Mouse (Mus musculus) liver, embryonic 12.5 days (tissue): Measurements from ENCODE around the gene Gm3404. TPM values are rescaled to one million over a fixed set of nuclear protein-coding genes. Genes with fewer than 3 reads are reported as not detected.
"Not testable (repeated sequence)": the region's sequence is repeated elsewhere in the genome, so short reads cannot be mapped to it uniquely, and the experiment has no call there.

Experiments used
- ATAC-seq: fragments of 200-750 bp; cut with Nextera tagmentation; 2 replicates; pipeline ENCODE4 v1.8.0; 2017; ENCODE audit warnings: moderate number of reproducible peaks, mild to moderate bottlenecking, moderate library complexity
- H3K27ac ChIP-seq: fragments of 300-500 bp; sonication (generic); 2 replicates; pipeline ENCODE4 v1.5.1; 2016; ENCODE audit warnings: mild to moderate bottlenecking
- H3K27me3 ChIP-seq: fragments of 300-500 bp; sonication (generic); replicated peaks from 2 replicates; pipeline ENCODE4 v1.6.1; 2016; ENCODE audit warnings: mild to moderate bottlenecking, moderate library complexity
- H3K36me3 ChIP-seq: fragments of 300-500 bp; sonication (generic); 2 replicates; pipeline ENCODE4 v1.6.1; 2016; ENCODE audit warnings: mild to moderate bottlenecking, moderate library complexity
- H3K4me1 ChIP-seq: fragments of 300-500 bp; sonication (generic); 2 replicates; pipeline ENCODE4 v1.6.1; 2016
- H3K4me2 ChIP-seq: fragments of 300-500 bp; sonication (generic); 2 replicates; pipeline ENCODE4 v1.6.1; 2016; ENCODE audit warnings: mild to moderate bottlenecking, moderate library complexity
- H3K4me3 ChIP-seq: fragments of 300-500 bp; sonication (generic); 2 replicates; pipeline ENCODE4 v1.5.1; 2016; ENCODE audit warnings: mild to moderate bottlenecking, moderate library complexity
- H3K9ac ChIP-seq: fragments of 300-500 bp; sonication (generic); 2 replicates; pipeline ENCODE4 v1.6.1; 2016; ENCODE audit warnings: mild to moderate bottlenecking, moderate library complexity
- H3K9me3 ChIP-seq: fragments of 300-500 bp; sonication (generic); replicated peaks from 2 replicates; pipeline ENCODE4 v1.6.1; 2016; ENCODE audit warnings: mild to moderate bottlenecking, moderate library complexity
- WGBS: fragments of 180-500 bp; shearing (Covaris S2); methylation state at CpG from one replicate; pipeline ENCODE4 v1.1.7; 2016; ENCODE audit not compliant: insufficient replicate concordance; 5-methylcytosine and 5-hydroxymethylcytosine counted together
- polyA plus RNA-seq: library from polyadenylated mRNA; unstranded; fragments of >200 nt; fragmentation: Nextera tagmentation; extraction: Ambion mirVana; gene quantifications from 2 replicates; pipeline ENCODE4 v1.2.1, GENCODE M21; 2016

Gene Gm3404
- polyA plus RNA-seq = not detected in 2 replicates

- H3K36me3 ChIP-seq, H3K4me2 ChIP-seq, H3K4me3 ChIP-seq, H3K9ac ChIP-seq, ATAC-seq, H3K27ac ChIP-seq, H3K27me3 ChIP-seq, H3K4me1 ChIP-seq, H3K9me3 ChIP-seq: not testable (repeated sequence)
- 81% methylated on average over 3 of the region's 3 CpGs for WGBS
Measured at GRCm38 (mm10) chr5:146525501-146525900, at the start of gene Gm3404. TSS of gene Gm3404 (plus strand) at chr5:146525801.

GRCm38 (mm10) chr5:146479564-146479963, 46.0 kb upstream of the Gm3404 start:
- H3K27ac ChIP-seq, H3K9ac ChIP-seq, H3K36me3 ChIP-seq, H3K4me3 ChIP-seq, H3K4me2 ChIP-seq, H3K9me3 ChIP-seq, ATAC-seq, H3K4me1 ChIP-seq, H3K27me3 ChIP-seq: not testable (repeated sequence)
- 2% methylated on average over 4 of the region's 4 CpGs for WGBS

- H3K27me3 ChIP-seq, ATAC-seq, H3K9ac ChIP-seq, H3K4me3 ChIP-seq, H3K9me3 ChIP-seq, H3K4me2 ChIP-seq, H3K27ac ChIP-seq, H3K4me1 ChIP-seq, H3K36me3 ChIP-seq: not testable (repeated sequence)
- WGBS = 79% methylated on average over 2 of the region's 3 CpGs
Measured at GRCm38 (mm10) chr5:146481665-146482064, 43.9 kb upstream of the Gm3404 start, which contains the start of gene Gm6408. TSS of gene Gm6408 (plus strand) at chr5:146481965.

GRCm38 (mm10) chr5:146488959-146489358, 36.6 kb upstream of the Gm3404 start:
- not testable (repeated sequence) for H3K27me3 ChIP-seq, H3K4me1 ChIP-seq, H3K4me2 ChIP-seq, H3K36me3 ChIP-seq, ATAC-seq, H3K27ac ChIP-seq, H3K9ac ChIP-seq, H3K4me3 ChIP-seq, H3K9me3 ChIP-seq
- WGBS = 6% methylated on average over 3 of the region's 4 CpGs

GRCm38 (mm10) chr5:146491063-146491462, 34.5 kb upstream of the Gm3404 start, which contains the start of gene Gm6370:
TSS of gene Gm6370 (plus strand) at chr5:146491363.
- not testable (repeated sequence) for H3K9ac ChIP-seq, ATAC-seq, H3K27me3 ChIP-seq, H3K36me3 ChIP-seq, H3K4me3 ChIP-seq, H3K27ac ChIP-seq, H3K9me3 ChIP-seq, H3K4me2 ChIP-seq, H3K4me1 ChIP-seq
- WGBS = no CpG with 5 or more reads among the region's 5 CpGs

- H3K4me2 ChIP-seq, ATAC-seq, H3K27me3 ChIP-seq, H3K36me3 ChIP-seq, H3K4me1 ChIP-seq, H3K27ac ChIP-seq, H3K9me3 ChIP-seq, H3K4me3 ChIP-seq, H3K9ac ChIP-seq: not testable (repeated sequence)
- no CpG with 5 or more reads among the region's 5 CpGs for WGBS
Measured at GRCm38 (mm10) chr5:146502099-146502498, 23.5 kb upstream of the Gm3404 start, which contains the start of gene 4930449I24Rik. TSS of gene 4930449I24Rik (plus strand) at chr5:146502399.

GRCm38 (mm10) chr5:146513823-146514222, 11.8 kb upstream of the Gm3404 start, which contains the start of gene Gm3402:
TSS of gene Gm3402 (plus strand) at chr5:146514123.
- not testable (repeated sequence) for H3K4me2 ChIP-seq, ATAC-seq, H3K9ac ChIP-seq, H3K27ac ChIP-seq, H3K36me3 ChIP-seq, H3K4me3 ChIP-seq, H3K9me3 ChIP-seq, H3K27me3 ChIP-seq, H3K4me1 ChIP-seq
- 69% methylated on average over 2 of the region's 5 CpGs for WGBS

- not testable (repeated sequence) for H3K27ac ChIP-seq, H3K4me2 ChIP-seq, H3K27me3 ChIP-seq, ATAC-seq, H3K4me3 ChIP-seq, H3K4me1 ChIP-seq, H3K9me3 ChIP-seq, H3K9ac ChIP-seq, H3K36me3 ChIP-seq
- 66% methylated on average over 3 of the region's 3 CpGs for WGBS
Measured at GRCm38 (mm10) chr5:146537347-146537746, 11.7 kb downstream of the Gm3404 start, which contains the start of gene Gm3409. TSS of gene Gm3409 (plus strand) at chr5:146537647.

GRCm38 (mm10) chr5:146555836-146556235, 30.2 kb downstream of the Gm3404 start, which contains the start of gene Gm3415:
TSS of gene Gm3415 (plus strand) at chr5:146556136.
- H3K4me2 ChIP-seq, H3K27me3 ChIP-seq, H3K9ac ChIP-seq, H3K9me3 ChIP-seq, H3K36me3 ChIP-seq, H3K27ac ChIP-seq, ATAC-seq, H3K4me1 ChIP-seq, H3K4me3 ChIP-seq: not testable (repeated sequence)
- no CpG with 5 or more reads among the region's 3 CpGs for WGBS

GRCm38 (mm10) chr5:146564259-146564658, 38.7 kb downstream of the Gm3404 start:
- WGBS = 38% methylated on average over 1 of the region's 1 CpGs
- H3K9ac ChIP-seq = no peak overlapping the region
- no peak overlapping the region for H3K4me3 ChIP-seq
- H3K4me2 ChIP-seq = no peak overlapping the region
- no peaks in the 10 kb centered on the region for H3K4me1 ChIP-seq
- no peaks in the 10 kb centered on the region for H3K27me3 ChIP-seq
- H3K36me3 ChIP-seq = no peaks in the 10 kb centered on the region
- ATAC-seq = no peak
- H3K9me3 ChIP-seq = no peaks in the 10 kb centered on the region
- H3K27ac ChIP-seq = no peak overlapping the region

GRCm38 (mm10) chr5:146567054-146567453, 41.5 kb downstream of the Gm3404 start:
- H3K4me3 ChIP-seq = no peak overlapping the region
- no peak overlapping the region for H3K9ac ChIP-seq
- no peak for ATAC-seq
- no peak overlapping the region for H3K27ac ChIP-seq
- H3K27me3 ChIP-seq = no peaks in the 10 kb centered on the region
- no peaks in the 10 kb centered on the region for H3K9me3 ChIP-seq
- H3K4me1 ChIP-seq = no peaks in the 10 kb centered on the region
- no peaks in the 10 kb centered on the region for H3K36me3 ChIP-seq
- no peak overlapping the region for H3K4me2 ChIP-seq
- 32% methylated on average over 4 of the region's 4 CpGs for WGBS

GRCm38 (mm10) chr5:146570179-146570578, 44.6 kb downstream of the Gm3404 start:
- H3K27ac ChIP-seq, H3K36me3 ChIP-seq, ATAC-seq, H3K9ac ChIP-seq, H3K9me3 ChIP-seq, H3K4me2 ChIP-seq, H3K4me3 ChIP-seq, H3K4me1 ChIP-seq, H3K27me3 ChIP-seq: not testable (repeated sequence)
- WGBS = 66% methylated on average over 6 of the region's 6 CpGs
